ENCODE assay signal across 8 mouse cellular contexts in the genomic region with DNA sequence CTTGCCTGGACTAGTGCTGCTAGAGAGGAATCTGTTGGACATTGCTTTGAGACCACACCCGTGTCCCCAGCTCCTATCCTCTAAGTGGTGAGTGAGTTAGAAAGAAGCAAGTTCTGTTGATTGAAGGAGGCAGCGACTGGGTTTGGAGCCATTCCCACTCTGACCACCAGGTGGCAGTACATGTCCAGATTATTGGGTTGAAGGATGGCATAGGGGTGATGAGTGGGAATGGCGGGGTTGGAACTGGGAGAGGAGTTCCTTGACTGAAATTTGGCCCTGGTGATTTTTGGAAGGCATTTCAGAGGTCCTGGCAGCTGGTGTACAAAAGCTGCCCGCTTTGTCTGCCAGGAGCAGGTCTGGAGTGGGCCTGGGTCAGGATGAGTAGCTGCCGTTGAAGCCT. TPM values are rescaled to one million over a fixed set of nuclear protein-coding genes. Genes with fewer than 3 reads are reported as not detected.
DNase-seq lines count a peak whose midpoint lies in the region; ATAC-seq and TF ChIP-seq lines count a peak whose summit lies in the region.
"Had no signal": no experiment of that assay in that cellular context is flagged by ENCODE, and none has a peak within 500 bp of the region (broad histone marks: within the 10 kb centered on the region; RNA-seq: fewer than 3 reads in every experiment).

No protein-coding gene starts in this region.

- no peak overlapping the region for H3K9ac ChIP-seq in embryonic facial prominence, embryonic 11.5 days (replicated peaks; ENCODE audit: low read length)
- H3K9ac ChIP-seq in midbrain, embryonic 12.5 days (replicated peaks), result no peak overlapping the region
- H3K9ac ChIP-seq: limb, embryonic 13.5 days had no signal

- H3K4me2 ChIP-seq in embryonic facial prominence, embryonic 11.5 days (ENCODE audit: low read depth, low read length), result no peak overlapping the region
- H3K4me2 ChIP-seq in midbrain, embryonic 12.5 days (replicated peaks), result no peak overlapping the region
- H3K4me2 ChIP-seq: limb, embryonic 13.5 days had no signal

- H3K36me3 ChIP-seq in embryonic facial prominence, embryonic 11.5 days (replicated peaks; ENCODE audit: control insufficient read depth, insufficient read depth, low read depth, low read length), result no peaks in the 10 kb centered on the region
- no peaks in the 10 kb centered on the region for H3K36me3 ChIP-seq in midbrain, embryonic 12.5 days
- H3K36me3 ChIP-seq in small intestine, adult 2 months (ENCODE audit: control insufficient read depth, insufficient read depth, low read length), result no peaks in the 10 kb centered on the region
- H3K36me3 ChIP-seq: limb, embryonic 13.5 days had no signal

- intact Hi-C loops in heart, postnatal 14 days (cut with DNase I), result loop anchor here (2.0 to 10.0 kb wide), 3 partner anchors 110 to 193 kb away; no protein-coding TSS in a partner anchor
- intact Hi-C loops in left cerebral cortex, postnatal 10 days (cut with DNase I), result loop anchor here (1.0 to 2.0 kb wide), 2 partner anchors 63 to 157 kb away; no protein-coding TSS in a partner anchor

- WGBS in embryonic facial prominence, embryonic 11.5 days, result 19% methylated on average over 5 of the region's 5 CpGs
- 19% methylated on average over 5 of the region's 5 CpGs for WGBS in midbrain, embryonic 12.5 days
- WGBS in small intestine, adult 2 months, result 26% methylated on average over 5 of the region's 5 CpGs

- TF ChIP-seq POLR2A in small intestine, adult 2 months (IDR thresholded peaks at IDR 0.05; ENCODE audit: low read depth, low read length), result no peak

- no peak overlapping the region for H3K4me3 ChIP-seq in embryonic facial prominence, embryonic 11.5 days (ENCODE audit: low read depth, low read length)
- no peak overlapping the region for H3K4me3 ChIP-seq in midbrain, embryonic 12.5 days
- no peak overlapping the region for H3K4me3 ChIP-seq in small intestine, adult 2 months (ENCODE audit: low read depth, low read length)
- H3K4me3 ChIP-seq: limb, embryonic 13.5 days had no signal

- H3K27ac ChIP-seq in embryonic facial prominence, embryonic 11.5 days (replicated peaks; ENCODE audit: low read depth, low read length), result no peak overlapping the region
- no peak overlapping the region for H3K27ac ChIP-seq in midbrain, embryonic 12.5 days (replicated peaks)
- H3K27ac ChIP-seq in small intestine, adult 2 months (ENCODE audit: insufficient read depth, low read depth, low read length), result no peak overlapping the region
- H3K27ac ChIP-seq: limb, embryonic 13.5 days had no signal

- H3K27me3 ChIP-seq in embryonic facial prominence, embryonic 11.5 days (ENCODE audit: control insufficient read depth, insufficient read depth, low read length), result no peaks in the 10 kb centered on the region; the same call in 1 of the 2 replicates
- H3K27me3 ChIP-seq in midbrain, embryonic 12.5 days, result peaks cover 24% of the 10 kb centered on the region
- H3K27me3 ChIP-seq in small intestine, adult 2 months (ENCODE audit: control insufficient read depth, insufficient read depth, low read length), result no peaks in the 10 kb centered on the region

- H3K4me1 ChIP-seq in embryonic facial prominence, embryonic 11.5 days (ENCODE audit: control insufficient read depth, insufficient read depth, low read length), result no peaks in the 10 kb centered on the region
- peaks cover 8% of the 10 kb centered on the region for H3K4me1 ChIP-seq in midbrain, embryonic 12.5 days
- no peaks in the 10 kb centered on the region for H3K4me1 ChIP-seq in small intestine, adult 2 months (ENCODE audit: control insufficient read depth, insufficient read depth, insufficient read length, low read length)

- peak; percentile 96; the same call in 1 of the 2 replicates for TF ChIP-seq CTCF in small intestine, adult 2 months (IDR thresholded peaks at IDR 0.05; ENCODE audit: extremely low read depth, insufficient read length, insufficient replicate concordance, low read depth, low read length)

- peak; percentile 54 for DNase-seq in Muller cell, postnatal 12 days (ENCODE audit: inconsistent ontology term)
- peak; percentile 61 to 69 for DNase-seq in adrenal gland, postnatal 4 days (ENCODE audit: low spot score in 2 of 2)
- peak; percentile 84 for DNase-seq in embryonic facial prominence, embryonic 11.5 days (ENCODE audit: low spot score)
- DNase-seq in heart, postnatal 14 days, result peak; percentile 71 to 88
- DNase-seq in left cerebral cortex, postnatal 10 days (ENCODE audit: extremely low spot score in 1 of 2, low spot score in 2 of 2), result peak; percentile 56 to 74

- no peak for ATAC-seq in embryonic facial prominence, embryonic 11.5 days (replicated peaks; ENCODE audit: insufficient number of reproducible peaks, low FRiP score, low TSS enrichment, low read depth)
- ATAC-seq in midbrain, embryonic 12.5 days (ENCODE audit: low FRiP score, low read depth), result peak; percentile 52; the same call in 1 of the 2 replicates

- no peaks in the 10 kb centered on the region for H3K9me3 ChIP-seq in embryonic facial prominence, embryonic 11.5 days (replicated peaks; ENCODE audit: control insufficient read depth, low read length)
- no peaks in the 10 kb centered on the region for H3K9me3 ChIP-seq in midbrain, embryonic 12.5 days
- H3K9me3 ChIP-seq: limb, embryonic 13.5 days had no signal

RNA-seq across cellular contexts. Expression of gene 6430571L13Rik, which starts 17.2 kb away (rescaled TPM):
- 1 to 10 TPM; 4.2 to 4.3 TPM for total RNA-seq in adrenal gland, postnatal 4 days (2021)
- polyA plus RNA-seq in embryonic facial prominence, embryonic 11.5 days (2014; fragmentation: Nextera tagmentation; extraction: Ambion mirVana), result 0.70 and 0.72 TPM in 2 replicates
- total RNA-seq in heart, postnatal 14 days (2021), result 1 to 10 TPM; 7.0 to 7.4 TPM
- total RNA-seq in left cerebral cortex, postnatal 10 days (2021), result 1 to 10 TPM; 4.0 TPM
- polyA plus RNA-seq in midbrain, embryonic 12.5 days (2016; fragmentation: Nextera tagmentation; extraction: Ambion mirVana), result 3.1 and 4.2 TPM in 2 replicates
- 0.10 and 0.25 TPM in 2 replicates for polyA plus RNA-seq in small intestine, adult 2 months (2012; rRNA removed)

RNA-seq across cellular contexts. Expression of gene Hemk1, which starts 19.5 kb away (rescaled TPM):
- total RNA-seq in adrenal gland, postnatal 4 days (2021), result 10 to 100 TPM; 19.5 to 23.7 TPM
- 8.2 and 11.0 TPM in 2 replicates for polyA plus RNA-seq in embryonic facial prominence, embryonic 11.5 days (2014; fragmentation: Nextera tagmentation; extraction: Ambion mirVana)
- 10 to 100 TPM; 19.7 to 21.2 TPM for total RNA-seq in heart, postnatal 14 days (2021)
- total RNA-seq in left cerebral cortex, postnatal 10 days (2021), result 10 to 100 TPM; 14.3 to 16.6 TPM
- polyA plus RNA-seq in midbrain, embryonic 12.5 days (2016; fragmentation: Nextera tagmentation; extraction: Ambion mirVana), result 13.3 and 14.9 TPM in 2 replicates
- polyA plus RNA-seq in small intestine, adult 2 months (2012; rRNA removed), result 9.8 and 9.9 TPM in 2 replicates

RNA-seq across cellular contexts. Expression of gene Cacna2d2, which starts 41.8 kb away (rescaled TPM):
- 10 to 100 TPM; 10.1 to 10.9 TPM for total RNA-seq in adrenal gland, postnatal 4 days (2021)
- 0.59 and 0.63 TPM in 2 replicates for polyA plus RNA-seq in embryonic facial prominence, embryonic 11.5 days (2014; fragmentation: Nextera tagmentation; extraction: Ambion mirVana)
- 10 to 100 TPM in 1 of 2 experiments, 1 to 10 TPM in 1; 5.0 to 10.5 TPM for total RNA-seq in heart, postnatal 14 days (2021)
- total RNA-seq in left cerebral cortex, postnatal 10 days (2021), result 10 to 100 TPM; 33.8 to 37.8 TPM
- polyA plus RNA-seq in midbrain, embryonic 12.5 days (2016; fragmentation: Nextera tagmentation; extraction: Ambion mirVana), result 3.7 and 4.1 TPM in 2 replicates
- 2.9 and 5.3 TPM in 2 replicates for polyA plus RNA-seq in small intestine, adult 2 months (2012; rRNA removed)
